ENCODE assay signal across 12 mouse cellular contexts in genomic region chr4:100779023-100779422, GRCm38 (mm10). TPM values are rescaled to one million over a fixed set of nuclear protein-coding genes. Genes with fewer than 3 reads are reported as not detected.
DNase-seq lines count a peak whose midpoint lies in the region; ATAC-seq and TF ChIP-seq lines count a peak whose summit lies in the region.
"Had no signal": no experiment of that assay in that cellular context is flagged by ENCODE, and none has a peak within 500 bp of the region (broad histone marks: within the 10 kb centered on the region; RNA-seq: fewer than 3 reads in every experiment).

No protein-coding gene starts in this region.

- peak overlapping the region; percentile 80 for H3K4me2 ChIP-seq in kidney, embryonic 15.5 days
- peak overlapping the region; percentile 87 for H3K4me2 ChIP-seq in embryonic facial prominence, embryonic 14.5 days (ENCODE audit: low read depth, low read length)
- H3K4me2 ChIP-seq in hindbrain, embryonic 16.5 days (ENCODE audit: low read length), result peak overlapping the region; percentile 87
- peak overlapping the region; percentile 85 for H3K4me2 ChIP-seq in midbrain, postnatal 0 days (ENCODE audit: low read depth, low read length, poor library complexity, severe bottlenecking)

- H3K36me3 ChIP-seq in kidney, embryonic 15.5 days, result no peaks in the 10 kb centered on the region
- no peaks in the 10 kb centered on the region for H3K36me3 ChIP-seq in embryonic facial prominence, embryonic 14.5 days (ENCODE audit: control insufficient read depth, insufficient read depth, low read length)
- H3K36me3 ChIP-seq in hindbrain, embryonic 16.5 days (ENCODE audit: control insufficient read depth, insufficient read depth, low read length), result no peaks in the 10 kb centered on the region
- H3K36me3 ChIP-seq in midbrain, postnatal 0 days (ENCODE audit: insufficient read depth, low read length), result no peaks in the 10 kb centered on the region

- WGBS in kidney, embryonic 15.5 days, result 39% methylated on average over 4 of the region's 4 CpGs
- WGBS in embryonic facial prominence, embryonic 14.5 days, result 22% methylated on average over 4 of the region's 4 CpGs
- WGBS in hindbrain, embryonic 16.5 days, result 10% methylated on average over 4 of the region's 4 CpGs
- 12% methylated on average over 4 of the region's 4 CpGs for WGBS in midbrain, postnatal 0 days

- H3K9me3 ChIP-seq in kidney, embryonic 15.5 days (replicated peaks), result no peaks in the 10 kb centered on the region
- H3K9me3 ChIP-seq in embryonic facial prominence, embryonic 14.5 days (ENCODE audit: control insufficient read depth, low read length), result no peaks in the 10 kb centered on the region
- no peaks in the 10 kb centered on the region for H3K9me3 ChIP-seq in hindbrain, embryonic 16.5 days (ENCODE audit: control insufficient read depth, low read length)
- H3K9me3 ChIP-seq in midbrain, postnatal 0 days (ENCODE audit: low read length), result no peaks in the 10 kb centered on the region

- no peak for TF ChIP-seq CTCF in midbrain, postnatal 0 days (IDR thresholded peaks at IDR 0.05)

- H3K4me1 ChIP-seq in kidney, embryonic 15.5 days, result peaks cover 45% of the 10 kb centered on the region
- H3K4me1 ChIP-seq in embryonic facial prominence, embryonic 14.5 days (ENCODE audit: control insufficient read depth, insufficient read depth, low read length), result peaks cover 33% of the 10 kb centered on the region
- H3K4me1 ChIP-seq in hindbrain, embryonic 16.5 days (ENCODE audit: control insufficient read depth, insufficient read depth, low read depth, low read length), result peaks cover 25% of the 10 kb centered on the region
- H3K4me1 ChIP-seq in midbrain, postnatal 0 days (ENCODE audit: insufficient read depth, low read length), result peaks cover 12% of the 10 kb centered on the region; the same call in 1 of the 2 replicates

- peak overlapping the region; percentile 74 for H3K4me3 ChIP-seq in kidney, embryonic 15.5 days (replicated peaks)
- peak overlapping the region; percentile 80 for H3K4me3 ChIP-seq in embryonic facial prominence, embryonic 14.5 days (ENCODE audit: low read depth, low read length)
- H3K4me3 ChIP-seq in hindbrain, embryonic 16.5 days (ENCODE audit: low read length), result peak overlapping the region; percentile 81
- H3K4me3 ChIP-seq in midbrain, postnatal 0 days (ENCODE audit: low read depth, low read length), result peak overlapping the region; percentile 74

- H3K27me3 ChIP-seq in kidney, embryonic 15.5 days, result no peaks in the 10 kb centered on the region
- H3K27me3 ChIP-seq in embryonic facial prominence, embryonic 14.5 days (replicated peaks; ENCODE audit: control insufficient read depth, insufficient read depth, low read length), result no peaks in the 10 kb centered on the region
- H3K27me3 ChIP-seq in hindbrain, embryonic 16.5 days (replicated peaks; ENCODE audit: control insufficient read depth, insufficient read depth, low read length), result no peaks in the 10 kb centered on the region
- no peaks in the 10 kb centered on the region for H3K27me3 ChIP-seq in midbrain, postnatal 0 days (ENCODE audit: insufficient read depth, low read length)
- H3K27me3 ChIP-seq: CH12.LX had no signal

- intact Hi-C loops in left cerebral cortex, postnatal 10 days (cut with DNase I), result loop anchor here (5.0 to 10.0 kb wide), 3 partner anchors 184 to 213 kb away; no protein-coding TSS in a partner anchor

- ATAC-seq in kidney, embryonic 15.5 days (replicated peaks; ENCODE audit: low FRiP score), result no peak
- no peak for ATAC-seq in embryonic facial prominence, embryonic 14.5 days (ENCODE audit: low read depth)
- ATAC-seq in hindbrain, embryonic 16.5 days, result no peak
- no peak for ATAC-seq in midbrain, postnatal 0 days (ENCODE audit: low FRiP score)

- no peak for DNase-seq in kidney, adult 8-10 months
- DNase-seq in embryonic facial prominence, embryonic 14.5 days (ENCODE audit: low spot score), result no peak
- no peak for DNase-seq in midbrain, postnatal 0 days (ENCODE audit: low spot score)
- no peak for DNase-seq in spleen, postnatal 4 days (ENCODE audit: low spot score in 2 of 2)
- DNase-seq in left cerebral cortex, postnatal 10 days (ENCODE audit: extremely low spot score in 1 of 2, low spot score in 2 of 2), result no peak
- no peak for DNase-seq in spleen, postnatal 14 days (ENCODE audit: low spot score in 2 of 2)
- DNase-seq: adrenal gland, postnatal 10 days; cerebellum, postnatal 25 days had no signal

- H3K27ac ChIP-seq in kidney, embryonic 15.5 days, result no peak overlapping the region
- no peak overlapping the region for H3K27ac ChIP-seq in embryonic facial prominence, embryonic 14.5 days (replicated peaks; ENCODE audit: low read depth, low read length)
- no peak overlapping the region for H3K27ac ChIP-seq in hindbrain, embryonic 16.5 days (ENCODE audit: low read depth, low read length)
- peak overlapping the region; percentile 73 for H3K27ac ChIP-seq in midbrain, postnatal 0 days (ENCODE audit: low read depth, low read length)
- H3K27ac ChIP-seq: left cerebral cortex, adult 2 months had no signal

- H3K9ac ChIP-seq in kidney, embryonic 15.5 days, result 0 out of 2 replicates have a peak overlapping the region, but pooled peaks have one; percentile 86
- H3K9ac ChIP-seq in embryonic facial prominence, embryonic 14.5 days (ENCODE audit: low read depth, low read length), result peak overlapping the region; percentile 89
- peak overlapping the region; percentile 91 for H3K9ac ChIP-seq in hindbrain, embryonic 16.5 days (ENCODE audit: low read depth, low read length)
- peak overlapping the region; percentile 80 for H3K9ac ChIP-seq in midbrain, postnatal 0 days (replicated peaks; ENCODE audit: low read length, poor library complexity, severe bottlenecking)

RNA-seq across cellular contexts. Expression of gene Cachd1, which starts 2.5 kb away (rescaled TPM):
- 14.2 and 19.0 TPM in 2 replicates for polyA plus RNA-seq in kidney, embryonic 15.5 days (2015; fragmentation: Nextera tagmentation; extraction: Ambion mirVana)
- polyA plus RNA-seq in embryonic facial prominence, embryonic 14.5 days (2014; fragmentation: Nextera tagmentation; extraction: Ambion mirVana), result 25.2 and 33.3 TPM in 2 replicates
- 10.6 and 17.4 TPM in 2 replicates for polyA plus RNA-seq in hindbrain, embryonic 16.5 days (2015; fragmentation: Nextera tagmentation; extraction: Ambion mirVana)
- 52.2 and 59.8 TPM in 2 replicates for total RNA-seq in midbrain, postnatal 0 days (2014; rRNA removed)
- 25.1 and 26.5 TPM in 2 replicates for polyA plus RNA-seq in midbrain, postnatal 0 days (2015; fragmentation: Nextera tagmentation; extraction: Ambion mirVana)
- 10 to 100 TPM; 12.7 to 21.5 TPM for total RNA-seq in left cerebral cortex, postnatal 10 days (2021)
